Mouse (Mus musculus): ENCODE results near the gene Olfr922.

- TF ChIP-seq ZNF384 (IDR thresholded peaks at IDR 0.05; ENCODE audit: low read depth, low read length) (no peak), HCFC1 (IDR thresholded peaks at IDR 0.05; ENCODE audit: borderline replicate concordance, insufficient read depth, low read length) (no peak), ZC3H11A (IDR thresholded peaks at IDR 0.05; ENCODE audit: borderline replicate concordance, low read depth, low read length) (no peak), CHD2 (IDR thresholded peaks at IDR 0.05; ENCODE audit: low read depth, low read length) (no peak)
These were observed 18.6 kb downstream of the Olfr922 start for GRCm38 (mm10) chr9:38833027-38833426.

Data from ES-E14 (cell line).